Mouse (Mus musculus): Measurements from ENCODE around the gene Stx17.

Stx17 gene

GRCm38 (mm10) chr4:48130314-48130713 is 5.6 kb downstream of the Stx17 start:
- TF ChIP-seq GATA4 (IDR thresholded peaks at IDR 0.05; ENCODE audit: insufficient replicate concordance, low read length) = no peak

- no peak for TF ChIP-seq GATA4 (IDR thresholded peaks at IDR 0.05; ENCODE audit: insufficient replicate concordance, low read length)
These were observed 6.9 kb downstream of the Stx17 start for GRCm38 (mm10) chr4:48131606-48132005.

DNA sequence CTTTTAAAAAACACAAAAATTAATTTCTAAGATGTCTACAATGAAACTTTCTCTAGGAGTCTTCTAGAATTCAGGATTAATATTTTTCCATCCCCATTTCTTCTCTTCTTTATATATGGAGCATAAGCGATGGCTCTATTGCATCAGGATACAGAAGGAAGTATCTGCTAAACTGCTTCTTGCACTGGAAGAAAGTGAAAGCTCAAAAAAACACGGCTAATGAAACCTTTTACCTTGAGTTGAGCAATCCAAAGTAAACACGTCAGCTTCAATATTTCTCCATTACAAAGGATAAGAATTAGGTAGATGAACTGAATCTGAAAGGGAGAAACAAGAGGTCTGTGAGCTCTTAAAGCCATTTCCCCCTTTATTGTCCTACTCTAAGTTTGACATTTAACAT is 8.0 kb downstream of the Stx17 start:
- TF ChIP-seq GATA4 (IDR thresholded peaks at IDR 0.05; ENCODE audit: insufficient replicate concordance, low read length) = no peak

DNA sequence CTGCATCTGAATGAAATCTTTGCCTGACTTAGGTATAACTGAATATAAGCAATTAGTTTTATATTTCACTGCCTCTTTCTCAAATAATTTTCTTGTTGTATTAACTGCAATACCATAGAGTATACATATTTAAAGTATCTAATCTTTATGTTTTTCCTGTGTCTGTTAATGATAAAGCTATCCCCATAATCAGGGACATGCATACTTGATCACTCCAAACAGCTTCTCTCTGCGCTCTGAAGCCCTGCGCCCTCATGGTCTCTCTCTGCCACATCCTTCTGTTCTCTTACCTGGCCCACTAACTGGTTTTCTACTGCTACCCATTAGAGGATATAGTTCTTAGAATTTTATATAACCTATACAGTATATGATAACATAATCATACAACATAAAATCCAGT is 24.8 kb downstream of the Stx17 start:
- TF ChIP-seq GATA4 (IDR thresholded peaks at IDR 0.05; ENCODE audit: insufficient replicate concordance, low read length) = no peak

DNA sequence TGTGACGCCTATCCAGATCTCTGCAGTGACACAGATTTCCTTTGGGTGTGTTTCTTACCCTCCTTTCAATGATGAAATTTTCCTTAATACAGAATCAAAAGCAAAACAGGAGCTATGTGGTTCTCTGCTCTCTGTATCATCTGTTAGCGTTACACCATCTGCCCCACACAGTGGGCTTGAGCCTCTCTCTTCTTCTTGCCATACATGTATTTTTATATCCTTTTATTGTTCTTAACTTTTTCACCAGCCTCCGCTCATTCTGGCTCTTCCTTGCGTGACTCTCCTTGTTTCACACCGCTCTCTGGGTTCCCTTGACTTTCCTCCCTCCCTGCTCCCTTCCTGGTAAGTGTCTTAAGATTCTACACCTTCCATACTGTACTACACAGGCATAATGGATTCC is 28.5 kb downstream of the Stx17 start:
- TF ChIP-seq GATA4 (IDR thresholded peaks at IDR 0.05; ENCODE audit: insufficient replicate concordance, low read length) = no peak

DNA sequence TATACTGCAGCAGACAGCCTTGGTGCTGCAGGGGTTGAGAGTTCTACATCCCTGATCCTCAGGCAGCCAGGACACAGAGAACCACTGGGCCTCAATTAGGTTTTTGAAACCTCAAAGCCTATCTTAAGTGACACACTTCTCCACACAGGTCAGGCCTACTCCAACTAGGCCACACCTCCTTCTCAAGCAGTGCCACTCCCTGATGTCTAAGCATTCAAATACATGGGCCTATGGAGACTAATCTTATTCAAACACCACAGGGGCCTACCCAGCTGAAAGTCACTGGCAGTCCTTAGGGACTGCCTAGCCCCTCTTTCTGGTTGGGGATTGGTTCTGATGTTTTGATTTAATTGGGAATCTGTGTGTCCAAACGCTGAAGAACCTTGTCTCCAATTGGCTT is 31.1 kb downstream of the Stx17 start:
- TF ChIP-seq GATA4 (IDR thresholded peaks at IDR 0.05; ENCODE audit: insufficient replicate concordance, low read length) = no peak

GRCm38 (mm10) chr4:48160386-48160785 is 35.7 kb downstream of the Stx17 start:
- no peak for TF ChIP-seq GATA4 (IDR thresholded peaks at IDR 0.05; ENCODE audit: insufficient replicate concordance, low read length)

GRCm38 (mm10) chr4:48163851-48164250 is 39.1 kb downstream of the Stx17 start:
- no peak for TF ChIP-seq GATA4 (IDR thresholded peaks at IDR 0.05; ENCODE audit: insufficient replicate concordance, low read length)

DNA sequence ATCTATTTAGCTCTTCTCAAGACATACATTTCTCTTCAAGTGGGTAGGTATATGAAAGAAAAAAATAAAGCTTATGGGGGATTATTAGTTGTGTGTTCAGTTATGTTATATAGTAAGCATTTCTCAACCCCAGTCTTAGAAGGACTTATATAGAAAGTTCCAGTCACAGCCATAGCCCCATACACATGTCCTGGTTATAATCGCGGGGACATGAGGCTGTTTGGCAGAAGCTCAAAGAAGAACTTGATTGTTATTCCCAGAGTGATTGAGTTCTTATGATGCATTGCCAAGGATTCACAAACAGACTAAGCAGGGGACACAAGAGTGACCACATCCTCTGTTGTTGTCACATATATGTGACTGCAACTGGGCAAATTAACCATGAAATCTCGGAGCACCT is 51.0 kb downstream of the Stx17 start:
- no peak for TF ChIP-seq GATA4 (IDR thresholded peaks at IDR 0.05; ENCODE audit: insufficient replicate concordance, low read length)

DNA sequence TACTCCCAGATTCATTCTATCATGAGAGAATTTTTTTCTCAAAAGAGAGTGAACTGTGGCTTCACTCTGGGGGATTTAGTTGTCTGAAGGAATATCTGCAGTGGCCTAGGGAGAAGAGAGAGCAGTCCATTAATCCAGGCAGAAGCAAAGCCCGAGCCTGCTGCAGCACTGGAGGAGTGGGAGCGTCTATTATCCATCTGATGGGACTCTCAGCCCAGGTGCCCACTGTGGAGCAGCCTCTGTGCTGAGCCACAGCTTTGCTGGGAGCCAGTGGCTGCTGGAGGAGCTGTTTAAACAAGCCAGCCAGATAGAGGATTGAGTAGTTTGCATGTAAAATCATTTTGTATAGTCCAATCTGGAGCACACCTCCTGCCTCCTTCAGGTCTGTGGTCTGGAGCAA is 56.2 kb downstream of the Stx17 start:
- no peak for TF ChIP-seq GATA4 (IDR thresholded peaks at IDR 0.05; ENCODE audit: insufficient replicate concordance, low read length)

GRCm38 (mm10) chr4:48181366-48181765 is 56.7 kb downstream of the Stx17 start:
- no peak for TF ChIP-seq GATA4 (IDR thresholded peaks at IDR 0.05; ENCODE audit: insufficient replicate concordance, low read length)

DNA sequence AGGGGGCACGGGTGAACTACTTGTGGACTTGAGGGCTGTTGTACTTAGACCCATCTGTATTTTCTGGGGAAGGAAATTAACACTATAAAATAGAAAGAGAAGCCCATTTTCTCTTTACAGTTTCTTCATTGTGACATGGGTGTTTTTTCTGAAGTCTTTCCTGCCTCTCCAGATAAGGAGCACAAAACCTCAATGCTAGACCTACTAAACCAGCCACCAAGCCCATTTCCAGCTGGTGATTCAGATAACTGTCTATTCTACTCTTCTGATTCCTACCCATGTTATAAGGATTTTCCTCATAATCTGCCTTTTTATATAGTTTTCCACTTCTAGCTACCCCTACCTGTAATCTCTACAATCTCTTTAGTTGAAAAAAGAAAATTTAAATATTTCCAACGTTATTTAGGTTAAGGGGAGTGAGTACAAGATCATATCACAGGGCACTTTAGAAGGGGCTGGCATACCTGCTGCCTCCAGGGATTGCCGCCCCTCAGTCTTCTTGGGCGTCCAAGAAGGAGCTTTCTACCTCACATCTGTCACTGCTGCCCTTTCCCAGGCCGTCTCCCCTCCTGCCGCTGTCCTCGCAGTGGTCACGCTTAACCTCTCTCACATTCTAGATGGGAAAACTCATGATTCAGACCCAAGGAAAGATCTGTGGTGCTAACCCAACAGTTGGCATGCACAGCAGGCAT is 57.5 kb downstream of the Stx17 start:
- TF ChIP-seq GATA4 (IDR thresholded peaks at IDR 0.05; ENCODE audit: insufficient replicate concordance, low read length) = no peak

DNA sequence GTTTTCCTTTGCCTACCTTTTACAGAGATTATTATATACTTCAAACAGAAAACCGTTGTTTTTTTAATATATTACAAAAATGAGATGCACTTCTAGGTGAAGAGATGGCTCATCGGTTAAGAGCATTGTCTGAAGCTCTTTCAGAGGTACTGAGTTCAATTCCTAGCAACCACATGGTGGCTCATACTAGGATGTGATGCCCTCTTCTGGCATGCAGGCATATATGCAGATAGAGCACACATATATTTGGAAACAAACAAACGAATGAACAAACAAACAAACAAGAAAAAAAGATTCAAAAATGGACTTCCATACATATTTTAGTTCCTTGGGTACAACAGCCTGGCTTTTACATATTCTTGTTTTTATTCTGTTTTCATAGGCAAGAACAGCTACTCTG is 73.2 kb downstream of the Stx17 start:
- TF ChIP-seq GATA4 (IDR thresholded peaks at IDR 0.05; ENCODE audit: insufficient replicate concordance, low read length) = no peak

GRCm38 (mm10) chr4:48198447-48198846 is 73.7 kb downstream of the Stx17 start:
- TF ChIP-seq GATA4 (IDR thresholded peaks at IDR 0.05; ENCODE audit: insufficient replicate concordance, low read length) = no peak

DNA sequence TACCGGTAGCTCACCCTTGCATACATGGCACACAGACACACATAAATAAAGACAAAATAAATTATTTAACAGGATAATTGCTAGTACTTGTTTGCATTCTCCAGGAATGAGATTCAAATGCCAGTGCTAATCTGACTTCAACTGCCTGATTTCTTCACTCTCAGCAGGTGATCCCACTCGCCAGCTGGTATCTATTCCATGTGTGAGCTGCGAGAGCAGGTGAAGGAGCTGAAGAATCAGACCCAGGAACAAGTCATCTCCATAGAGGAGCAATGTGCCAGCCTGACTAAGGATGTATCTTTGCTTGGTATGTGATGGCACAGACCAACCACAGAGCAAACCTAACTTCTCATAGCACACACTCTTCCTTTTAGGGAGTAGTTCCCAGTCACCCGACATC is 78.8 kb downstream of the Stx17 start:
- no peak for TF ChIP-seq GATA4 (IDR thresholded peaks at IDR 0.05; ENCODE audit: insufficient replicate concordance, low read length)

GRCm38 (mm10) chr4:48225173-48225572 is 100.5 kb downstream of the Stx17 start:
- no peak for TF ChIP-seq GATA4 (IDR thresholded peaks at IDR 0.05; ENCODE audit: insufficient replicate concordance, low read length)

- no peak for TF ChIP-seq GATA4 (IDR thresholded peaks at IDR 0.05; ENCODE audit: insufficient replicate concordance, low read length)
These were observed 100.9 kb downstream of the Stx17 start for GRCm38 (mm10) chr4:48225604-48226003.

Data from liver, adult (tissue).